Mouse (Mus musculus): Measurements from ENCODE around the gene Gm10842. TPM values are rescaled to one million over a fixed set of nuclear protein-coding genes. Genes with fewer than 3 reads are reported as not detected.
"Not testable (repeated sequence)": the region's sequence is repeated elsewhere in the genome, so short reads cannot be mapped to it uniquely, and the experiment has no call there.

Gm10842 gene
- not detected in 2 replicates for polyA plus RNA-seq (2012; ENCODE audit: insufficient read depth, insufficient read length, missing spikeins)

- Histone ChIP-seq H3K27ac (replicated peaks; ENCODE audit: low read depth, low read length) (no peak within 1 kb of the TSS), H3K4me1 (ENCODE audit: control insufficient read depth, insufficient read depth, insufficient read length, low read length) (no peaks in the 10 kb centered on the region), H3K4me3 (ENCODE audit: insufficient read depth, low read depth, low read length) (no peak within 1 kb of the TSS)
Observed at GRCm38 (mm10) chr11:105146593-105146992, at the start of gene Gm10842. TSS of gene Gm10842 (plus strand) at chr11:105146893.

GRCm38 (mm10) chr11:105112448-105112847, 34.2 kb upstream of the Gm10842 start:
- not testable (repeated sequence) for H3K4me1 ChIP-seq (ENCODE audit: control insufficient read depth, insufficient read depth, insufficient read length, low read length); H3K4me3 ChIP-seq (ENCODE audit: insufficient read depth, low read depth, low read length); H3K27ac ChIP-seq (replicated peaks; ENCODE audit: low read depth, low read length)

DNA sequence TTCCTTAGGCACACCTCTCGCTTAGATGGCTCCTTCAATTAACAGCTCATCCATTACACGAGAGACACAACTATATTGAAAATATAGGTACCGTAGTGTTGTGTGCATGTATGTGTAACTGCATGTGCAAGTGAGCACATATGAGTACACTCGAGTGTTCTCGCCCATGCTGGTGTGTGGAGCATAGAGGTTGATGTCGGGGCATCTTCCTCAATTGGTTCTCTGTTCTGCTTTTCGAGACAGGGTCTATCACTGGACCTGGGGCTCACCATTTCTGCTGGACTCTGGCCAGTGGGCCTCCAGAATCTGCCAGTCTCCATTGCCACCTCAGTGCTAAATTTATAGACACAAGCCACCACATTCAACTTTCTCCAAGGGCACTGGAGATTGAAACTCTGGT, 28.9 kb upstream of the Gm10842 start:
- Histone ChIP-seq H3K4me1 (ENCODE audit: control insufficient read depth, insufficient read depth, insufficient read length, low read length) (no peaks in the 10 kb centered on the region), H3K27ac (replicated peaks; ENCODE audit: low read depth, low read length) (no peak overlapping the region), H3K4me3 (ENCODE audit: insufficient read depth, low read depth, low read length) (no peak overlapping the region)

DNA sequence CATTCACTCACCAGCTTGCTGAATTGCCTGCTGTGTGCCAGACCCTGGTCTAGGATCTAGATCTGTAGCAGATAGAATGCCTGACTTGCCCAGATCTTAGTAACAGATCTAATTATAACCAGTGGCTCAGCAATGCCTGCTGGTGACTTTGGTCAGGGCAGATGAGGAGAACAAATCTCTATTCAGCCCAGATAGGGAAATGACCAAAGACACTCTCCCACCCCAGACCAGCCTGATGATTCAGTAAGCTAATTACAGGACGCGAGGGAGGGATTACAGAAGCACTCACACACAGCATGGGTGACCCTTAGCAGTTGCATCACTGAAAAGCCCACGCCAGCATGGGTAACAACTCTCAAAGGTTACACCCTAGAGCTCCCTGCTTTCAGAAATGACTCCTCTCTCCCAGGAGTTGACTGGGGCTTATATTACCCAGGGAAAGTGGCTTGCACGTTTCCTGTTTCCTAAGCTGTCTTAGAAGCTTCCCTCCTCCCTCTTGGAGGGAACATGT, 26.1 kb upstream of the Gm10842 start:
- Histone ChIP-seq H3K4me1 (ENCODE audit: control insufficient read depth, insufficient read depth, insufficient read length, low read length) (no peaks in the 10 kb centered on the region), H3K27ac (replicated peaks; ENCODE audit: low read depth, low read length) (no peak overlapping the region), H3K4me3 (ENCODE audit: insufficient read depth, low read depth, low read length) (no peak overlapping the region)

DNA sequence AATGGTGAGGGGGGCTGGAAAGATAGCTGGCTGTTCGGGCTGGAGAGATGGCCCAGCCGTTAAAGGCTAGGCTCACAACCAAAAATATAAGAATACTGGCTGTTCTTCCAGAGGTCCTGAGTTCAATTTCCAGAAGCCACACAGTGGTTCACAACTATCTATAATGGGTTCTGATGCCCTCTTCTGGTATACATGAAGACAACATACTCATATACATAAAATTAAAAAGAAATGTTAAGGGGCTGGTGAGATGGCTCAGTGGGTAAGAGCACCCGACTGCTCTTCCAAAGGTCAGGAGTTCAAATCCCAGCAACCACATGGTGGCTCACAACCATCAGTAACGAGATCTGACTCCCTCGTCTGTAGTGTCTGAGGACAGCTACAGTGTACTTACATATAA, 24.9 kb upstream of the Gm10842 start:
- H3K27ac ChIP-seq (replicated peaks; ENCODE audit: low read depth, low read length); H3K4me3 ChIP-seq (ENCODE audit: insufficient read depth, low read depth, low read length); H3K4me1 ChIP-seq (ENCODE audit: control insufficient read depth, insufficient read depth, insufficient read length, low read length): not testable (repeated sequence)

DNA sequence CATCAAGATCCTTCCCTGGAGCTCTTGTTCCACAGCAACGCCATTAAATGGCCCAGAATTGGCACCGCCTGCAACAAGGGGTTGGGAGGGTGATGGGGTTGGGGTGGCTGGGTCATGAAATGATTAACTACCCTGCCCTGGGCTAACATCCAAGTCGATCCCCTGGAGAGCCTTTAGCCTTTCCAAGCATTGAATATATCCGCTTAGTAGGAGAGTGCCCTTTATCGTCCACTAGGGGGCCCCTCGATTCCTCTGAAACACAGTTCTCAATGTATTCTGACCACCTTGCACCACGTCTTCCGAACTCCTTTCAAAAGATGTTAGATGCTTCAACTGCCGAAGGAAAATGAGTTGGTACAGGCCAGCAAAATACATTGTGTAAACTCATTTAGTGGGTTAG, 22.7 kb upstream of the Gm10842 start:
- Histone ChIP-seq H3K4me3 (ENCODE audit: insufficient read depth, low read depth, low read length) (no peak overlapping the region), H3K4me1 (ENCODE audit: control insufficient read depth, insufficient read depth, insufficient read length, low read length) (peaks cover 6% of the 10 kb centered on the region; the same call in 1 of the 2 replicates)

GRCm38 (mm10) chr11:105125735-105126519, 20.8 kb upstream of the Gm10842 start, which contains the start of gene Mettl2:
TSS of gene Mettl2 (plus strand) at chr11:105126425.
- H3K27ac ChIP-seq (replicated peaks; ENCODE audit: low read depth, low read length), result 0 out of 2 replicates have a peak within 1 kb of the TSS, but pooled peaks have one; percentile 23
- peak within 1 kb of the TSS; percentile 92 for H3K4me3 ChIP-seq (ENCODE audit: insufficient read depth, low read depth, low read length)
- peaks cover 6% of the 10 kb centered on the region; the same call in 1 of the 2 replicates for H3K4me1 ChIP-seq (ENCODE audit: control insufficient read depth, insufficient read depth, insufficient read length, low read length)

More for the DNA sequence above, 22.7 kb upstream of the Gm10842 start:
- no peak overlapping the region for H3K27ac ChIP-seq (replicated peaks; ENCODE audit: low read depth, low read length)

DNA sequence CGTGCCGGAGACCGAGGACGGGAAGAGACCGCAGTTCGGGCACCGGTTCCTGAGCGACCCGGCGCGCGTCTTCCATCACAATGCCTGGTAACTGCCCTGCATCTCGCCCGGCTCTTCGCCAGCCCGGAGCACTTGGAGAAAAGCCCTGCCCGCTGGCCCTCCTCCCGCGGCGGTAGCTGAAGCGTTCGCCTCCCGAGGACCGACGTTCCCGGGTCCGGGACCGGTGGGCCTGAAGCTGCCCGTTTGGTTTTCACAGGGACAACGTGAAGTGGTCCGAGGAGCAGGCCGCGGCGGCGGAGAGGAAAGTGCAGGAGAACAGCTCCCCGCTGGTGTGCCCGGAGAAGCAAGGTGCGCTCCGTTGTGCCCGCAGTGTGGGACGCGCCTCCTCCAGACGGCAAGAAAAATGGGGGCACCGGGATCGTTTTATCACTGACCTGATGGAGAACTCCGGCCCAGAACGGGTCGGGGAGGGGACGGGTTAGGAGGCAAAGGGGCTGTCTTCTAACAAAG, 20.1 kb upstream of the Gm10842 start:
- Histone ChIP-seq H3K4me3 (ENCODE audit: insufficient read depth, low read depth, low read length) (peak overlapping the region; percentile 92), H3K27ac (replicated peaks; ENCODE audit: low read depth, low read length) (no peak overlapping the region), H3K4me1 (ENCODE audit: control insufficient read depth, insufficient read depth, insufficient read length, low read length) (peaks cover 6% of the 10 kb centered on the region; the same call in 1 of the 2 replicates)

- Histone ChIP-seq H3K4me1 (ENCODE audit: control insufficient read depth, insufficient read depth, insufficient read length, low read length) (no peaks in the 10 kb centered on the region), H3K4me3 (ENCODE audit: insufficient read depth, low read depth, low read length) (no peak overlapping the region), H3K27ac (replicated peaks; ENCODE audit: low read depth, low read length) (no peak overlapping the region)
Observed at GRCm38 (mm10) chr11:105135692-105136091, 11.0 kb upstream of the Gm10842 start.

DNA sequence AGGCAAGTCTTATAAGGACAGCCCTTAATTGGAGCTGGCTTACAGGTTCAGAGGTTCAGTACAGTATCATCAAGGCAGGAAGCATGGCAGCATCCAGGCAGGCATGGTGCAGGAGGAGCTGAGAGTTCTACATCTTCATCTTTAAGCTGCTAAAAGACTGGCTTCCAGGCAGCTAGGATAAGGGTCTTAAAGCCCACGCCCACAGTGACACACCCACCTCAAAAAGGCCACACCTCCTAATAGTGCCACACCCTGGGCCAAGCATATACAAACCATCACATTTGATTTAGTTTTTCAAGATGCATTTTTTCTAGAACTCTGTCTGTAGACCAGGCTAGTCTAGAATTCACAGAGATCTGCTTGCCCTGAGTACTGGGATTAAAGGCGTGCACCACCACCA, 9.4 kb upstream of the Gm10842 start:
- H3K4me3 ChIP-seq (ENCODE audit: insufficient read depth, low read depth, low read length); H3K4me1 ChIP-seq (ENCODE audit: control insufficient read depth, insufficient read depth, insufficient read length, low read length); H3K27ac ChIP-seq (replicated peaks; ENCODE audit: low read depth, low read length): not testable (repeated sequence)

DNA sequence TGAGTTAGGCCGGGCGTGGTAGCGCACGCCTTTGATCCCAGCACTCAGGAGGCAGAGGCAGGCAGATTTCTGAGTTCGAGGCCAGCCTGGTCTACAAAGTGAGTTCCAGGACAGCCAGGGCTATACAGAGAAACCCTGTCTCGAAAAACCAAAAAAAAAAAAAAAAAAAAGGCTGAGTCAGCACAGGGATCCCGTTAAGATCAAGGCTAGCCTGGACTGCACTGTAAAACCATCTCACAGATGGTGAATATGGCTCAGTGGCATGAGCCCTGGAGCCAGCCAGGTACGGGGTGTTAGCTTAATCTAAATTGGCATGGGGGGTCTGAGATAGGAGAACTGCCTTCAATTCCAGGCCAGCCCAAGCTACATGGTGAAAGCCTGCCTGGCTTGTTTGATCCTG, 6.2 kb upstream of the Gm10842 start:
- H3K27ac ChIP-seq (replicated peaks; ENCODE audit: low read depth, low read length); H3K4me3 ChIP-seq (ENCODE audit: insufficient read depth, low read depth, low read length); H3K4me1 ChIP-seq (ENCODE audit: control insufficient read depth, insufficient read depth, insufficient read length, low read length): not testable (repeated sequence)

- no peak overlapping the region for H3K4me3 ChIP-seq (ENCODE audit: insufficient read depth, low read depth, low read length)
- H3K27ac ChIP-seq (replicated peaks; ENCODE audit: low read depth, low read length), result no peak overlapping the region
- no peaks in the 10 kb centered on the region for H3K4me1 ChIP-seq (ENCODE audit: control insufficient read depth, insufficient read depth, insufficient read length, low read length)
Observed at GRCm38 (mm10) chr11:105141115-105141514, 5.6 kb upstream of the Gm10842 start.

- H3K4me3 ChIP-seq (ENCODE audit: insufficient read depth, low read depth, low read length), result no peak overlapping the region
Observed at GRCm38 (mm10) chr11:105143564-105143963, 3.1 kb upstream of the Gm10842 start.

DNA sequence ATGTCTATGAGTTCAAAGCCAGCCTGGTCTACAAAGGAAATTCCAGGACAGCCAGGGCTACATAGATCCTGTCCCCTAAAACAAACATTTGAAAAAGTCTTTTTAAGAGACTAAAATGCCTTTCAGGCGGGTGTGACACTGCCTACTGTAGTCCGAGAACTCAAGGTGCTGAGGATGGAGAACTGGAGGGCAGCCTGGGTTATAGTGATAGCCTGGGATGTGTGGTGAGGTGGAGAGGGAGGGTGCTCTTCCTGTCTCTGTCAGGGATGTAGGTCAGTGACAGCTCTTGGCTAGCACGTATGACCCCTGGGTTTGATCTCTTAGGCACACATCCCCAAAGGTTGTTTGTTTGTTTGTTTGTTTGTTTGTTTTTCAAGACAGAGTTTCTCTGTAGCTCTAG, 2.6 kb upstream of the Gm10842 start:
- H3K4me3 ChIP-seq (ENCODE audit: insufficient read depth, low read depth, low read length), result no peak overlapping the region
- no peaks in the 10 kb centered on the region for H3K4me1 ChIP-seq (ENCODE audit: control insufficient read depth, insufficient read depth, insufficient read length, low read length)
- no peak overlapping the region for H3K27ac ChIP-seq (replicated peaks; ENCODE audit: low read depth, low read length)

More at GRCm38 (mm10) chr11:105143564-105143963, 3.1 kb upstream of the Gm10842 start:
- Histone ChIP-seq H3K27ac (replicated peaks; ENCODE audit: low read depth, low read length) (no peak overlapping the region), H3K4me1 (ENCODE audit: control insufficient read depth, insufficient read depth, insufficient read length, low read length) (no peaks in the 10 kb centered on the region)

DNA sequence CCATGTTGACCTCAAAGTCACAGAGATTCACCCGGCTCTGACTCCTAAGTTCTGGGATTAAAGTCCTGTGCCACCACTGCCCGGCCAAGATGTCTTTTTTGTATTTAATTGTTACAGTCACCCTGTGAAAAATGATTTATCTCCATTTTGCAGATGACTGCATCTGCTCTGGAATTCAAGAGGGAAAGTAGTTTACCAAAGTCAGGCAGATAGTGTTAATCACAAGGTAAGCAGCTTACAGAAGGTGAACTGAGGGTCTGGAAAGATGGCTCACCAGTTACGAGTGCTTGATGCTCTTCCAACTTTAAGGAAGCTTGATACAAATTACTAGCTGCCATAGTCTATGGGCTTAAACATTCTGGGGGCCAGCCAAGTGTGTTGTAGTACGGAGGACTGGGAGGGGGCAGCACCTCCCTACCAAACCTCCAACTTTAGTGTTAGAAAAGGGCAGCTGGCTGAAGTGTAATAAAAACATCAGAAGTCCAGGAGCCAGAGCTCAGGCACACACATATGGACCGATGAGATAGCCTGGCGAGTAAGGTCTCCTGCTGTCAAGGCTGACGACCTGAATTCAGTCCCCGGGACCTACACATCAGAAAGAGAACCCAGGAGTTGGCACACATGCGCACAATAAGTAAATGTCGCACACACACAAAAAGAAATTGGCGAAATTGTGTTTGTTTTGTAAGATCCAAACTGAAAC, 2.0 kb upstream of the Gm10842 start:
- Histone ChIP-seq H3K4me1 (ENCODE audit: control insufficient read depth, insufficient read depth, insufficient read length, low read length) (no peaks in the 10 kb centered on the region), H3K27ac (replicated peaks; ENCODE audit: low read depth, low read length) (no peak overlapping the region), H3K4me3 (ENCODE audit: insufficient read depth, low read depth, low read length) (no peak overlapping the region)

All from brown adipose tissue, adult 24 weeks (tissue).